Mouse (Mus musculus): ENCODE measurements around the gene Etv3.

Etv3 gene

DNA sequence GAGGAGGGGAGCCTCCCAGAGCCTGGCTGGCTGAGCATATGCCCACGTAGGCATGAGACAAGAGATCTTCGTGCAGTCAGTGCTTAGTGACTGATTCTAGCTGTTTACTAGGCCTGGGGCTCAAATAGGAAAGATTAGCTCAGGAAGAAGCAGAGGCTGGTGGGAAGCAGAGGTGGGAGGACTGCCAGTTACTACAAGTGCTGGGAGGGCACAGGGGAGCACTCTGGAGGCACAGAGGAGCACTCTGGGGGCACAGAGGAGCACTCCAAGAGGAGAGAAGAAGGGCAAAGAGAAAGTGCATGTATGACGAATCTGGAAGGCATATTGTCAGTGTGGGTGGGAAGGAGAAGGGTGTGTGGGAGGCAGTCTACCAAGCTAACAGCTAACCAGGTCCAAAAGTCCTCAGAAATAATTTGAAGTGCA lies 30.9 kb downstream of the Etv3 start:
- DNase-seq (ENCODE audit: low read depth in 1 of 2, low spot score in 2 of 2): no peak

DNA sequence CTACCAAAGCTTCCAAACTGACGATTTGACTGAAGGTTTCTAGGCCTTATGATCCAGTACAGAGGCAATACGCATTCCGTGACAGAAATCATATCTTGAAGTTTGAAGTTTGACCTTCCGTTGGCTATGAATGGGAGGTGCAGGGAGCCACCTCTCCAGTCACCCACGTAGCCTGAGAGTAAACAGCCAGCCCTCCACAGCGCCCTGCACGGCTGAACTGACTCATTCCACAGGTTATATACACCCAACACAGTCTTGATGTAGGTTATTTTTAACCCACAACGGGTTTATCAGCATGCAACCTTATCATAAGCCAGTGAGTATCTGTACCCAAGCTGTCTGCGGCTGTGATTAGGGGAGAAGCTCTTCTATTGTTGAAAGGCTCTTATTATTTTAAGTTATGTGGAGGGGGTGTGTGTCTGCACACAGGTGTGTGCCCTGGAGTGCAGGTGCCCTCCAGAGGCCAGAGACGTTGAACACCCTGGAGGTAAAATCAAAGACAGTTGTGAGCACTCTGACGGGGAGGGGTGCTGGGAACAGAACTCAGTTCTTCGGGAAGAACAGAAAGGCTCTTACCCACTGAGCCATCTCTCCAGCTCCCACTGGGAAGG lies 31.6 kb downstream of the Etv3 start:
- DNase-seq (ENCODE audit: low read depth in 1 of 2, low spot score in 2 of 2): no peak

- DNase-seq (ENCODE audit: low read depth in 1 of 2, low spot score in 2 of 2): no peak
Measured at GRCm38 (mm10) chr3:87560156-87560555, 34.9 kb downstream of the Etv3 start.

GRCm38 (mm10) chr3:87561434-87561833 lies 36.2 kb downstream of the Etv3 start:
- no peak for DNase-seq (ENCODE audit: low read depth in 1 of 2, low spot score in 2 of 2)

GRCm38 (mm10) chr3:87562370-87562769 lies 37.2 kb downstream of the Etv3 start:
- peak; percentile 39 to 76 for DNase-seq (ENCODE audit: low read depth in 1 of 2, low spot score in 2 of 2)

GRCm38 (mm10) chr3:87563466-87563865 lies 38.3 kb downstream of the Etv3 start:
- DNase-seq (ENCODE audit: low read depth in 1 of 2, low spot score in 2 of 2): no peak

GRCm38 (mm10) chr3:87565623-87566022 lies 40.4 kb downstream of the Etv3 start:
- DNase-seq (ENCODE audit: low read depth in 1 of 2, low spot score in 2 of 2): no peak

GRCm38 (mm10) chr3:87566066-87566465 lies 40.9 kb downstream of the Etv3 start:
- peak; percentile 68 to 73 for DNase-seq (ENCODE audit: low read depth in 1 of 2, low spot score in 2 of 2)

DNA sequence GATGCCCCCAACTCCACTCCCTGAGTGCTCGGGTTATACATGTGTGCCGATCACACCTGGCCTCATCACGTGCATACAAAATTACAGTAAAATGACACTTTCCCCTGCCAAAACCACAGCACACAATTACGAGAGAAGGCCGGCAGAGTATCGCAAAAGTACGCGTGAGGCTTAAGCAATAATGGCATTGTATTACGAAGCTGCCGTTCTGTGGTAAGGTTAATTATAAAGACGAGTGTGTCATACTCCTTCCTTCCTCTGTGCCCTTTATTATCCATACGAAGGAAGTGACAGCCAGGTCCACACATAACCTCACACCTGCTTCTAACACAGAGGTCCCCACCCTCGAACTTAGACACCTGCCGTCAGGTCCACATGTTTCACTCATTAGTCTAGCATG lies 42.3 kb downstream of the Etv3 start:
- no peak for DNase-seq (ENCODE audit: low read depth in 1 of 2, low spot score in 2 of 2)

DNA sequence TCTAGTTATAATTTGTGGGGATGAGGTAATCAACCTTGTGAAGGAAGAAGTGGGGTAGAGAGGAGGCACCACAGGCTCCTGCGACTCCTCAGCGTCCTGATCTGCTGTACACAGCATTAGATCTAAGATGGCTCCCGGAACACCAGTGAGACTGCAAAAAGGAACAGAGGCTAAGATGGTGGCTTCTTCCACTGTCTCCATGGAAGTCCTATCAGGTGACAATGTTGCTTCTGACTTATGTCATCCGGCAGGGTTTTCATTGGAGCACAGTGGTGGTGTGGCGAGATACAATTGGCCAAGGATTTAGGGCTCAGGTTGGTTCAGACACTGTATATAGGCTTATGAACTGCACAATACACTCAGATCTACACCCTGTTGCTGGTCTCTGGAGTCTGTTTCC lies 43.5 kb downstream of the Etv3 start:
- no peak for DNase-seq (ENCODE audit: low read depth in 1 of 2, low spot score in 2 of 2)

DNA sequence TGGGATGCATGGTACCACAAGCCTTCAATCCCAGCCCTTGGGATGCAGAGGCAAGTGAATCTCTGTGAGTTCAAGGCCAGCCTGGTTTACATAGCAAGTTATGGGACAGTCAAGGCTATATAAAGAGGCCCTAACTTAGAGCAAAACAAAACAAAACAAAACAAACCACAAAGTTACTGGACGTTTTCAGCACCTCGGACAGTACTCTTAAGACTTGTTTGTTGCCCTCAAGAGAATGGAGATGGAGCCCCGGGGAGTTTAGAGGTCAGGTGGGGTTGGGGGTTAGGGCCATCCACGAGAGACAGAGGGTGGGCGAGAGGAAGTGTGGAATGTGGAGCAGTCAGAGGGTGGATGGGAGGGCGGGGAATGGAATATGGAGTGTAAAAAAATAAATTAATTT lies 50.6 kb downstream of the Etv3 start:
- no peak for DNase-seq (ENCODE audit: low read depth in 1 of 2, low spot score in 2 of 2)

DNA sequence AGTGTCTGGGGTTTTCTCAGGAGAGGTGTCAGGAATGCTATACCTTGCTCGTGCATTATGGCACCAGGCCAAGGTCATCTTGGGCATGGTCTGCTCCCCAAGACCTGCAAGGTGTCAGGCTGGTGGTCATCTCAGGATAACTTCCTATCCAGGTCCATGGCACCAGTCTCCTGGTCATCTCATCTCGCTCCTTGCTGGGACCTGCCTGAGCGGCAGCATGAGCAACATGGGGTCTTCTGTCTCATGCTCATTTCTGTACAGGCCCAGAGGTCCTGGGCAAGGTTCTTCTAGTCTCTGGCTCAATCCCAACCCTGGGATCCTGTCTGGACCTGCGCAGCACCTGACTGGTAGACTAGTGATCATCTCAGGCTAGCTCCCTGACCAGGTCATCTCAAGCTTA lies 57.1 kb downstream of the Etv3 start:
- DNase-seq (ENCODE audit: low read depth in 1 of 2, low spot score in 2 of 2): no peak
